Mouse (Mus musculus): Measurements from ENCODE around the gene Gm29776.

- TF ChIP-seq CTCF (IDR thresholded peaks at IDR 0.05; ENCODE audit: low read depth, low read length) (no peak), POLR2A (IDR thresholded peaks at IDR 0.05; ENCODE audit: extremely low read depth, insufficient read depth, low read length) (no peak)
Observed at GRCm38 (mm10) chr14:54674317-54674716, 24.3 kb downstream of the Gm29776 start.
